Mouse (Mus musculus): ENCODE data around the gene Cfap65.

DNA sequence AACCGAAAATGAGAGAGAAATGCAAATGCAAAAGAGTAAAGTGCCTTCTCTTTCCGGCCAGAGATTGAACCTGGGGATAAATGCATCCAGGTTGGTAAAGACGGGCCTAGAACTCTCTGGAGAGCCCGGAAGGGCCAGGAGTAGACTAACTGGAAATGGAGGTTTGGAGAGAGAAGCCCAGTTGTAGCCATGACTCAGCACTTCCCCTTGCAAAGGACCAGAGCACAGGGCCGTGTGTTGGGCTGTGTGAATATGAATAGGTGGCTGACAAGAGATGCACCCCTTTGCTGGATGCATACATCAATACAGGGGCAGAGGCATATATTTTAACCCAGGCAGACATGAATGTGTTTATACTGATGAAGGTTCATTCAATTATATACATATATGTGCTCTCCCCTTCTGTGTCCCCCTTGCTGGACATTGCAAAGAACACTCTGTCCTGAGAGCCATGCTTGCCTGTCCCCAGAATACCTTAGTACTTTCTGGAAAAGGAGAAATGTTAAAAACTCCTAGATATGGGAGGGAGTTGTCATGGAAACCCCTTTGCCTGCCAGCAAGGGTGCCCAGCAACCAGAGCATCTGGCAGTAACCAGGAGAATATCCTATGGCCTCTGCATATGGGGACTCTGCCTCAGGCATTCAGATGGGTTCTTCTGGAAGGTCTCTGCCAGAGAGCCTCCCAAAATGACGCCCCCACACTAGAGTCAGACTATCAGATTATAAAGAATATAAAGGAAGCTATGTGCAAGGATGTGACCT lies 76.0 kb downstream of the Cfap65 start:
- TF ChIP-seq CTCF (IDR thresholded peaks at IDR 0.05 in 2 of 3, conservative IDR thresholded peaks at IDR 0.05 in 1 of 3; ENCODE audit: control insufficient read depth in 1 of 3, insufficient read depth in 1 of 3, low read depth in 2 of 3, low read length in 3 of 3, poor library complexity in 1 of 3, severe bottlenecking in 1 of 3) (no peak), MAFK (IDR thresholded peaks at IDR 0.05; ENCODE audit: borderline replicate concordance, low read depth, low read length) (no peak), ZNF384 (IDR thresholded peaks at IDR 0.05; ENCODE audit: low read depth, low read length) (no peak), EP300 (IDR thresholded peaks at IDR 0.05; ENCODE audit: low read depth in 1 of 2, low read length in 2 of 2) (no peak)

All from MEL (cell line).